Mouse (Mus musculus): ENCODE data around the gene Cd28.

The Cd28 gene

GRCm38 (mm10) chr1:60750201-60750765, 33.7 kb downstream of the Cd28 start:
- DNase-seq (ENCODE audit: low spot score) = no peak

GRCm38 (mm10) chr1:60751011-60751410, 34.4 kb downstream of the Cd28 start:
- DNase-seq (ENCODE audit: low spot score) = no peak

GRCm38 (mm10) chr1:60752986-60753385, 36.4 kb downstream of the Cd28 start:
- no peak for DNase-seq (ENCODE audit: low spot score)

GRCm38 (mm10) chr1:60753981-60754380, 37.4 kb downstream of the Cd28 start:
- no peak for DNase-seq (ENCODE audit: low spot score)

GRCm38 (mm10) chr1:60755391-60756243, 39.0 kb downstream of the Cd28 start:
- DNase-seq (ENCODE audit: low spot score) = no peak

DNA sequence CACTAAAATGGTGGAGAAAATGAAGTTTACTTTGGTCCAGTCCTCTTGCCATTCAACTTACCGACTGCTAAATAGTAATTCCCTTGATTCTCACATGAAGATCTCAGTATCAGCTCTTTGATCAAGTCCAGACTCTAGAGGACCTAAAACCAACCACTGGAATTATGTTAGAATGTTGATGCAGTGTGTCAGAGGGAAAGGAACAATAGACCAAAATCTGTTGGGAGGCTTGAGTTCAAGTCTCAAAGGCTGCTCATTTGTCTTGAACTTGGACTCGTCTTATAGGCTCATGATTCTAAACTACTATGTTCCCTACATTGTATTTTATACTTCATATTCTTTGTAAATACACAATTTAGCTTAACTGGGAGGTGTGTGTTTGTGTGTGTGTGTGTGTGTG, 41.0 kb downstream of the Cd28 start:
- no peak for DNase-seq (ENCODE audit: low spot score)

GRCm38 (mm10) chr1:60758226-60758625, 41.6 kb downstream of the Cd28 start:
- DNase-seq (ENCODE audit: low spot score) = no peak

GRCm38 (mm10) chr1:60759563-60760335, 43.1 kb downstream of the Cd28 start:
- no peak for DNase-seq (ENCODE audit: low spot score)

DNA sequence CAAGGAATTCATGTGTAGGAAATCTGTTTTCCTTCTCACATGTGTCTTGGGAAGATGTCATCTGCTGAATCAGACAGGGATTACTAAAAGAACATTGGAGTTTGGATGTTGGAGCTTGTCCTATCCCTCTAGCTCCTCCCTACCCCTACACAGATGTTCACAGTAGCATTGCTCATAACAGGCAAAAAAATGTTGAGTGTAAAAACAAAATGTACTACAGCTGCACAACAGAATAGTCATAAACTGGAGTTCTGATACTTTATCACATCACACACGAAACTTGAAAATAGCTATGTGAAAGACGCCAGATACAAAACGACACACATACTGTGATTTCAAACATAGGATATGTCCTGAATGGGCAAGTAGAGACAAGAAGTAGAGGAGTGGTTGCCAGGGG, 43.9 kb downstream of the Cd28 start:
- no peak for DNase-seq (ENCODE audit: low spot score)

- DNase-seq (ENCODE audit: low spot score) = no peak
These were observed 45.0 kb downstream of the Cd28 start for GRCm38 (mm10) chr1:60761528-60762171.

- DNase-seq (ENCODE audit: low spot score) = no peak
These were observed 45.9 kb downstream of the Cd28 start for GRCm38 (mm10) chr1:60762451-60762850.

DNA sequence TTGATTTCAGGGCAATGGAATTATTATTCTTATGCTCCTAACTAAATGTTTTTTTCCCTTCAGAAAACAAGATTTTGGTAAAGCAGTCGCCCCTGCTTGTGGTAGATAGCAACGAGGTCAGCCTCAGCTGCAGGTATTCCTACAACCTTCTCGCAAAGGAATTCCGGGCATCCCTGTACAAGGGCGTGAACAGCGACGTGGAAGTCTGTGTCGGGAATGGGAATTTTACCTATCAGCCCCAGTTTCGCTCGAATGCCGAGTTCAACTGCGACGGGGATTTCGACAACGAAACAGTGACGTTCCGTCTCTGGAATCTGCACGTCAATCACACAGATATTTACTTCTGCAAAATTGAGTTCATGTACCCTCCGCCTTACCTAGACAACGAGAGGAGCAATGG, 46.3 kb downstream of the Cd28 start:
- no peak for DNase-seq (ENCODE audit: low spot score)

DNA sequence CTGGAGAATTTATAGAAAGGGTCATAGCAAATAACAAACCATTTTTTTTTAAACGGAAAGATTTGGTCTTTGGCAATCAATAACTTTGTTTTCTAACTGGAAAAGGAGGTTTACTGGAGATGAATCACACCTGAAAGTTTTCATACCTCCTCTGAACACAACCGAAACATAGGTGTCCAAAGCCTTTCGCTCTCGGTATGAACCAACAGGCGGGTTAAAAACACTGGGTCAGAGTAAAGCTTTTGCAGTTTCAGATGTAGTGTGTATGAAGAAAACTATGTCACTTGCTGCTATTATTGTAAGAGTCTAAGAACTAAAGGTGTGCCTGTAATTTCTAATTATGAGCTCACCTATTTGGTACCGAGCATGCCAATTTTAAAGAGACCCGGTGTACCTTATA, 55.2 kb downstream of the Cd28 start:
- no peak for DNase-seq (ENCODE audit: low spot score)

- DNase-seq (ENCODE audit: low spot score) = no peak
These were observed 56.6 kb downstream of the Cd28 start for GRCm38 (mm10) chr1:60773231-60773630.

GRCm38 (mm10) chr1:60776166-60776565, 59.6 kb downstream of the Cd28 start:
- DNase-seq (ENCODE audit: low spot score) = no peak

DNA sequence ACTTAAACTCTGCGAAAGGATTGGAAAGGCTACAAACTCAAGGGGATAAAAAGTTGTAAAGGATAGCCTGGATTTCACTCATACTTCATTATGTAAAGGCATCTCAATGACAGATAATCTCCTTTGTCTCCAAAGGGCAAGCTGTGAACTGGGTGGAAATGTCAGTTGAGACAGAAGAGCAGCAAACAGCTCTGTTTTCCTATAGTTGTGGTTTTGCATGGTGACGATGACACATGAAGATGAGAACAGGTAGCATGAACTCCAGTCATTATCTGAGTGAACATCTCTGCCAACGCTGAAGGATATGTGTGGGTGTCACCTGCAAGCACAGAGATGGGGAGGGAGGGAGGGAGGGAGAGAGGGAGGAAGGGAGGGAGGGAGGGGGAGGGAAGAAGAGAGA, 60.3 kb downstream of the Cd28 start:
- DNase-seq (ENCODE audit: low spot score) = no peak

DNA sequence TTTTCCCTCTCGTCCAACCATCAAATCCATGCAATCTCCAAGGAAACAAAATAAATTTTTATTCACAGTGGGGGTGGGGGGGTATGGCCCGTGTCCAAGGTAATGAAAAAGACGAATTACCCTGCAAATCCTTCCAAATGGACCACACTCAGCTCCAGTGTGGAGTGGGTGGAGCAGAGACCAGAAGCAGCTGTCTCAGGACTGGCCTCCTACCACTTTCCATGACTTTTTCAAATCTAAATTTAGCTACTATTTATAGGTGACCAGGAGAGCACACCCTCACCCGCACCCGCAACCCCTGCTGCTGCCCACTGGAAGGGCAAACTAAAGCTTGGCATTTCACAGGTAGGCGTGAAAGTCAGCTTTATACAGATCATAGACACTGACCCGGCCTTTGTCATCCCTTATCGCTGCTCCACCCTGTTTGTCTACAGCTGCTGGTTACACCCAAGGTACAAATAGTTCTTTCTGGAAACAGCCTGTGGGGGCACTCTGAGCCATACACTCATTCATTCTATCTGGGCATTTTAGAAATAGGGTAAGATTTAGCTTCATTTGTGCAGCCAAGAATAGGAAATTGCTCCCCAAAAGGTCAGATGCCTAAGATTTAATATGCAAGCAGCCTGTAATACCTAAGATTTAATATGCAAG, 62.0 kb downstream of the Cd28 start:
- no peak for DNase-seq (ENCODE audit: low spot score)

GRCm38 (mm10) chr1:60779176-60779575, 62.6 kb downstream of the Cd28 start:
- DNase-seq (ENCODE audit: low spot score) = no peak

- no peak for DNase-seq (ENCODE audit: low spot score)
These were observed 65.1 kb downstream of the Cd28 start for GRCm38 (mm10) chr1:60781666-60782065.

- DNase-seq (ENCODE audit: low spot score) = no peak
These were observed 77.1 kb downstream of the Cd28 start for GRCm38 (mm10) chr1:60793717-60794116.

DNA sequence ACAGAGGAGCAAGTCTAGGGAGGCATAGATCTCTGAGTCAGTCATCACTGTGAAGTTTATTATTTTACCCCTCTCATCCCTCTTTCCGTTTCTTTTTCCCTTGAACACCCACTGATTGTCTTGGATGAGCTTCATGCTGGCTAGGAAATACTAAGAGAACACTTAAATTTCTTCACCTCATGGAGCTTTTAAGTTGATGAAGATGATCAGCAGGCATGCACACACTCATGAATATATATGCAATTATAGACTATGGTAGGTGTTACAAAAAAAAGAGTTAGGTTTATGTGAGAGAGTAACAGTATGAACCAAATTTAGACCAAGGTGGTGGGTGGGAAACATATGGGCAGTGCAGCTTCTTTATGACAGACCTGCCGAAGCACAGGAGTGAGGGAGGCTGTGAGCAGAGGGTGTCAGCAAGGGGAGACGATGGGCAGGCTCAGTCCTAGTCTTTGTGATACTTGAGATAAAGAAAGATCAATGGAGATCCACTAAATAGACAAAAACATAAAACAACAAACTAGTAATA, 79.1 kb downstream of the Cd28 start:
- DNase-seq (ENCODE audit: low spot score) = no peak
